Mouse (Mus musculus) E14TG2a.4 (cell line): Measurements from ENCODE around the gene Nenf.

ENCODE experiments used
- CTCF ChIP-seq: conservative IDR thresholded peaks from 2 replicates; pipeline ENCODE4 v1.5.1; 2014; ENCODE audit warnings: low read length
- NANOG ChIP-seq: IDR thresholded peaks from 2 replicates; pipeline ENCODE4 v1.6.1; 2014; ENCODE audit warnings: borderline replicate concordance, low read length, mixed read lengths
- POU5F1 ChIP-seq: IDR thresholded peaks from 2 replicates; pipeline ENCODE4 v1.6.1; 2014; ENCODE audit warnings: low read length, borderline replicate concordance

GRCm38 (mm10) chr1:191328019-191328441, 10.0 kb upstream of the Nenf start:
- TF ChIP-seq NANOG (no peak), CTCF (no peak), POU5F1 (no peak)
